Mouse (Mus musculus) lung, postnatal 25 days (tissue): ENCODE results near the gene Alk.

Experiments
- DNase-seq: peaks from one replicate; pipeline ENCODE4 v3.0.0; 2022; ENCODE audit warnings: low spot score

Gene Alk

DNA sequence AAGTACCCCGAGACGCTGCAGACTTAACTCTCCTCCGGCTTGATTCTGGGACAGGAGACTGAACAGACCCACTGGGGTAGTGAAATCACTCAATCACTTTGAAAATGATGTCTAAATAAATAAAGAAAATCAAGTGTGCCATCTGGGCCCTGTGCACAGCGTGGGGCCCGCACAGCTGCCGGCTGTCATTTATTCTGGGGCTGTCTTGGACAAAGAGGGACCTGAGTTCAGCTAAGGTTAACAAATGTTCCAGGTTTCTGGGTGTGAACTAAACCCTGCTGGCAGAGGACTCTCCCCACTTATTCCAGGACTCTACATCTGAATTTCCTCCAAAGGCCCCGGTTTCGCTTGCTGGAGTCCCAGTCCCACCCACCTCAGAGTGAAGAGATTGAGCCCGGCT lies 581.1 kb downstream of the Alk start:
- DNase-seq = peak; percentile 19

DNA sequence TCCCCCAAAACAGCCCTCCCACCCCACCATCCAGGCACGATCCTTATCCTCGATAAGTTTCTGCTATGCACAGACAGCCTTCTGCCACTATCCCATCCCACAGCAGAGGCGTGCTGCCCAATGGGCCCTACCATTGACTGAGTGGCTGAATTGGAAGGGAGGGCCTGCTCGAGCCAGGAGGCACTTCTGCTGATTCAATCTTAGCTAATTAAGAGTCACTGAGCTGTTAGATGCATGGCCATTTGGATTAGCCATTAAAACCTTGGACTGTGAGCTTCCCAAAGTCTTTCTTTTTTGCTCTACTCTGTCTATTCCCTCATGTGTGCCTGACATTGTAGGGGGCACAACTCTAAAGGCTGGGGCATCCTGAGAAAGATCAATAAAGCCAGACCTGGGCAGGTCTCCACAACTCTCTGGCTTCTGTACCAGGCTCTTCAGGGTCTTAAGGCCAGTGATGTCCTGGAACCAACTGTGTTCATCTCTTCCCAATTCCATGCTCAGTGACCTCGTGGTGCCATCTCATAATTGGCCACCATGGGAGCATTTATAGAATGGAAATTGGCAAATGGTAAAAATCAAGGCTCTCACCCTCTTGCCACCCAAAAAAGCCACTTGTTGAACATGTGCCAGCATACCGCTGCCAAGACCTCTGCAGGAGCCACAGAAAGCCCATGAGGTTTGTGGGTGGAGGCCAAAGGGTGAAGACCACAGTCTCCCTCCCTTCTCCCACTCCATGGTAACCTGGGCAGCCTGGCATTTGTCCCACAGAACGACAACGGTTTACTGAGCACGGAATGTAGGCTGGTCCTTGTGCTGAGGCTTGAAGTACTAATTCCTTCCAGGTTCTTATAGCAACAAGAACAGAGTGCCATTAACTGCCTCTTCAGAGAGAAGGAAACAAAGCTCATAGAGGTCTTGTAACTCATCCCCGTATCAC lies 582.4 kb downstream of the Alk start:
- DNase-seq = peak; percentile 16

DNA sequence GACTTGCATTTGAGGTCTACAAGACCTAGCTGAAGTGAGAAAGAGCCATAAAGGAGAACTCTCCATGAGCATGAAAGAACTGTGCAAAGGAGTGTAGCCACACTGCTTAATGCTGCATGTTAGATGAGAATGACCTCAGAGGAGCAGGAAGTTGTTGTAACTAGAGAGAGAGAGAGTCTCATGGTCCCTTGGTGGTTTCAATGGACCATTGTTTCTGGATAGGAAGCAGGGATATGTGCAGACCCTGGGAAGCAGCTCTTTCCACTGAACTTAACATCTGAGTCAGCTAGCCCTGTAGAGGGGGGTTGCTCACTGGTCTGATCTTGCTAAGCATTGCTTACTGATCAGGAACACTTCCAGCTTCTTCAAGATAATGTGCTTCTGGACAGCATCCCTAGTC lies 587.1 kb downstream of the Alk start:
- DNase-seq = no peak

DNA sequence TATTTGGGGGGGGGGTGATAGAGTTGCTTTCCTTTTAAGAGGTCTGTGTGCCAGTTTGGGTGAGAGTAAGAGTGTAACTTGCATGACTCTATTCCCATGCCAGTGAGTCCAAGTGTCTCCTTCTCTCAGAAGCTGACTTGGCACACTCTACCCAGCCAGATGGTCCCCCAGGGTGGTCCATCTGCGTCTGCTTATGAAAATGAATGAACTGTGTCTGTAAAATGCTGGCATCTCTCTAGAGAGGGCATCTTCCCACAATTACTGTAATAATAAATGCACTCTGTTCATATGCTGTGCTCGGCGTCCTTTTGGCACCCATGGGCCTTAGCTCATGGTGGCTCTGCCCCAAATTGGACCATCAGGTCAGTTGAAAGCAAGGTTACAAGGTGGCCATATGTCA lies 589.2 kb downstream of the Alk start:
- no peak for DNase-seq

DNA sequence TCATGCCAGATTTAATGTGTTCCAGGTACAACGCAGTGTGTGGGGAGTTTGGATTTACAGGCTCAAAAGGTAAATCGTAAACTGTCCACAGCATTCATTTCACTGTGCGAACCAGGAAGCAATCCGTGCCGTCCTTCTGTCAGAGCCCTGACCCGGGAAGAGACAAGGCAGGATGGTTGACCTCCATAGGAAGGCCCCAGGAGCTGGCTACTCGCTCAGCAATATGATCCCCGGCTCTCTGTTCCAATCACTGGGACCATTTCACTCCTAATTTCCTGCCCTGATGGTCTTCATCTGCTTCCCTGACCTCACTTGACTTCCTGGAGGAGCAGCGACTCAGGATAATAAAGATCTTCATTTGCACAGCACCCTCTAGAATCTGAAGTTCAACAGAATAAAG lies 591.7 kb downstream of the Alk start:
- DNase-seq = no peak

DNA sequence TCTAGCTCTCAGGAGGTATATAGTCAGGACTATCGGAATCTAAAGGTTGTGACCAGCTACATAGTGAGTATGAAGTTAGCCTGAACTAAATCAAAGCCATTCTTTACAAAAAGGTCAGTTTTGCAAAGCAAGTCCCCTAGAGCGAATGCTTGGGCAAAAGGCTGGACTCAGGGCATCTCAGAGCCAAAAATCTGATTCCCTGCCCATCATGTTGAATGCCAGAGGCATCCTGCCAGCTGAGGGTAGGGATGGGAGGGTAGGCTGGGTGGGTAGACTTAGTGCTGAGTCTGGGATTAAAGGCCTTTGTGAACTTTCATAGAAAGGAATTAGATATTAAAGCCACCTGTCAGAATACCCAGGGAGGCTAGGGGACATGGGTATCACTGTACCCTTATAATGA lies 594.6 kb downstream of the Alk start:
- DNase-seq = no peak

DNA sequence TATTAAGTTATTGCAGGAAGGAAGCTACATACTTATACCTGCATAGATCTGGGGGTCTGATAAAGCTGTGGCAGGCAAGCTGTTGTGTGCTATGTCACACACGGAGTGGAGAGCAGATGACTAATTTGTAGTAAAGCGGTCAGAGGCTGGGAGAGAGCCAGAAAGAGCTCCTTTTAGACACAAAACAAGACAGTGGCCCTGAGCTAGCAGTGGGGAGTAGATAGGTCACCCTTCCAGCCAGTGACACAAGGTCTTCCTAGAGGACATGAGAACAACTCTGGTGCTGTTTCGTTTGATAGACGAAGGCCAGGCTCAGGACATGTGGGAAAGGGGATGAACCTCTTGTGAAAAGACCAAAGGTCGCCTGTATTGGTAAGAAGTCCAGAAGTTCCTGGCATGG lies 596.0 kb downstream of the Alk start:
- DNase-seq = no peak

DNA sequence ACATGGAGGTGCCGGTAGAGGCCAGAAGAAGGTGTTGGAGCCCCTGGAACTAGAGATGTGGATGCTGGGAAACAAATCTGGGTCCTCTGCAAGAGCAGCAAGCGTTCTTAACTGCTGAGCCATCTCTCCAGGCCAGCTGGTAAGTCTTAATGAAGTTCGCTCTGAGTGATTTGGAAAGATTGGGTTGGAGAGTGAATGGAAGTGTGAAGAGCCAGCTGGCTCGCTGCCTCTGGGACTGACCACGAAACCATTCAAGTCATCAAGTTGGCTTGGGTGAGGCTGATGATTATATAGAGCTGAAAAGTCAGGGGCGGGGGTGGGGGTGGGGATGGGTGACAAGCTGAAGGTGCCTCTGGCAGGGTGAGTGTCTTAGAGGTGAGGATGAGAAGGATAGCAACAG lies 599.1 kb downstream of the Alk start:
- no peak for DNase-seq

DNA sequence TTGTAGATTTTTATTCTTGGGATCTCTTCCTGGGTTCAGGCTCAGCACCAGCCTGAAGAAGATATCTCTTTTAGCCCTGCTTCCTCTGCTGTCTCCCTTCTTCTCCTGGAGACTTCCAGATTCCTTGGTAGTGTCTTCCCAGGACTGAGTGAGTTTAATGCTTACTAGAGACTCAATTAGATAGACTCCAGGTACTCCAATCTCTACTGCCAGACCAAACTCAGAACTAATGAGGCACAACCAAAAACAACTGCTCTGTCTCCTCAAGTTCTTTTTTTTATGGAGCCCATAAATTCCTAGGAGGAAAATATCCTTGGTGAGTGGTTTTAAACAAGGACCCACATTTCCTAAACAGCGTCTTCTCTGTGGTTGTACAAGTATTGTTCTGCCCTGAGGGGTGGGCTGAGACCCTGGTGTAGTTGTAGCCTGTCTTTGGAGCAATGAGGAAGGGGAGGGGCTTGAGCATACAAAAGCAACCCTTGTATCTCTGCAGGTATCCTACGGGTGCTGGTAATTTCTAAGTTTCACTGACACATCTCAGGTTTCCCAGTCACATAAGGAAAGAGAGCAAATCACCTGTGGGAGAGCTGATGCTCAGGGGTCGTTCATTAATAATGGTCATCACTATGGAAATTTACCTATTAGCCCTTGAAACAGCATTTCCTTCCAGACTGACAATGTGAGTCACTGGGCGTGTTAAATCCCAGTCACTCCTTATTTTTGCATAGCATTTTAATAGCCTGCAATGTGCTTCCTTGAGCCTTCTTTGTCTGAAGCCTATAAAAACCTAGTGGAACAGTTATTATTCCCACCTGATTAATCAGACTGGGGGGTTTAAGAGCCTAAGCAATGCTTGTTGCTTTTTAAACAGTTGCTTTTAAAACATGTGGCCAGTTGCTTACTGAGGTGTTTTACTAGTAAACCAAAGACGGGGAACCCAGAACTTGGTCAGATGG lies 604.6 kb downstream of the Alk start:
- no peak for DNase-seq

DNA sequence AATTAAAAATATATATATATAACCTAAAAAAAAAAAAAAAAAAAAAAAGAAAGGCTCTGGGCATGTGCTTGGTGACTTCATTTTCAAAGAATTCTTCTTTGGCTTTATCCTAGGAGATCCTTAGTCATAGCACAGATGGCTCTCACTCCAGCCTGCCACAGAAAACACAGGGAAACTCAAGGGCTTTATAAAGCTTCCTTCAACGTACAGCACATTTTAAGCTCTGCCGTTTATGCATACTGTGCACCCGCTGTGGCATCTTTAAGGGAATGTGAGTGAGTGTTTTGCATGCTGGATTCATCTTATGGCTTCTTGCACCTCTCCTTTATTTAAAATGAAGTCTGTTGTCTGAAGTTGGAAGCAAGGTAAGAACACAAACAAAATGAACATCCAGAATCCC lies 606.7 kb downstream of the Alk start:
- no peak for DNase-seq

DNA sequence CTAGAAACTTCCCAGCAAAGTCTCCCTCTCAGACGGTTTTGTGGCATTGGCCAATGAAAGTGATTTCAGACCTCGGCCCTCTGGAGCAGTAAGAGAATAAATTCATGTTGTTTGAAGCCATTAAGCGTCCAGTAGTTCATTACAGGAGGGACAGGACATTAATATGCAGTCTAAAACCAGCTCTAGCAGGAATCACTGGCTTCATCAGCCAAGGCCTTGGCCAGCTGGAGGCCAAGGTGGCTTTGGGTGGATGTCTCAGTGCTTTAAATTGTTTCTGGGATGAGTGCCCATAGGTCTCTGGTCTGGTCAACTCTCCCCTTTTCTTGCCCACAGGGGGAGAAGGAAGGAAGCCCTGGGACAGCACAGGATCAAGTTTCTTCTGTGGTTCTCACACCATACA lies 608.9 kb downstream of the Alk start:
- DNase-seq = no peak

DNA sequence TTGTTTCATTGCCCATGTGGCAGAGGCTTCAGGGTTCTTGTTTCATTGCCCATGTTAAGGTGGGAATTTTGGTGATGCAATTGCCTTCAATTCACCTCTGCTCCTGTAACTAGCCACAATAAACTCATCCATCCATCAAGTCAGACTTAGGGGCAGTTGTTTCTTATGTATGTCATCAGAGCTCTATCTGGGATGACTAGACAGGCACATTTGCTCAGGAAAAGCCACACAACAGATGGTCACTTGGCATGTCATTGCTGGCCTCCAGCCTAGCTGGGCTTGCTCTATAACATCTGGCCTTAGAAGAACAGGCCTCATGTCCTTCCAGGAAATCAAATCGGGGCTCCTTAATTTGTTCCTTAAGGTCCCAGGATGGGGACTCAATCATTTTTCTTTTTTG lies 610.3 kb downstream of the Alk start:
- no peak for DNase-seq

DNA sequence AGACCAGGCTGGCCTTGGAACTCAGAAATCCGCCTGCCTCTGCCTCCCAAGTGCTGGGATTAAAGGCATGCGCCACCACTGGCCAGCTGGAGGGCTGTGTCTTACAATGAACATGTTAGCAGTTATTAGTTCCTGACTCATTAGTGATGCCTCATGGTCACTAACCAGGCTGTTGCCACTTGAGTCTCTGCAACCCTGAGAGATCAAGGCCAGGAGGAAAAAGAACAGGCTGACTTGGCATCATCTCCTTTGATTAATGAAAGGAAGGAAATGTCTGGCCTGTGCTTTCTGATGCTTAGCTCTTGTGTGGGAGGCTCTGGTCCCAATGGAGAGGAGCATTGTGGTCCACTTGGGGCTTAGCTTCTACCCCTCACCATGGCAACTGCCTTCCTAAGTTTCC lies 611.4 kb downstream of the Alk start:
- DNase-seq = no peak

DNA sequence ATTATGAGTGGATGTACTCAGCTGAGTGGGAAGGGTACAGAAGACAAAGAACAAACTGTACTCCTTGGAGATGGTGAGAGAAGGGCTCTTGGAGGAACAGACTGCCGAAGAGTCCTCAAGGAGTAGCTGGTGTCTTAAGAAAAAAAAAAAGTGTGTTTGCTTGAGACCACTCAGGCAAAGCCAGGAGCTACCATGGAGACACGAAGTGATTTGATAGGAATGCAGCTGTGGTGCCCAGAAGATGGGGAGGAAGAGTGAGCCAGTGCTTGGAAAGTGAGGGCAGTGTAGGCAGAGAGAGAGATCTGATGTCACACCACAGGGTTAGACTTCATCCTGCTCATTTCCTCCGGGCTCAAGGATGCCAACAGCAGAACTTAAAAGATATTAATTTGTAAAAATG lies 613.2 kb downstream of the Alk start:
- no peak for DNase-seq

DNA sequence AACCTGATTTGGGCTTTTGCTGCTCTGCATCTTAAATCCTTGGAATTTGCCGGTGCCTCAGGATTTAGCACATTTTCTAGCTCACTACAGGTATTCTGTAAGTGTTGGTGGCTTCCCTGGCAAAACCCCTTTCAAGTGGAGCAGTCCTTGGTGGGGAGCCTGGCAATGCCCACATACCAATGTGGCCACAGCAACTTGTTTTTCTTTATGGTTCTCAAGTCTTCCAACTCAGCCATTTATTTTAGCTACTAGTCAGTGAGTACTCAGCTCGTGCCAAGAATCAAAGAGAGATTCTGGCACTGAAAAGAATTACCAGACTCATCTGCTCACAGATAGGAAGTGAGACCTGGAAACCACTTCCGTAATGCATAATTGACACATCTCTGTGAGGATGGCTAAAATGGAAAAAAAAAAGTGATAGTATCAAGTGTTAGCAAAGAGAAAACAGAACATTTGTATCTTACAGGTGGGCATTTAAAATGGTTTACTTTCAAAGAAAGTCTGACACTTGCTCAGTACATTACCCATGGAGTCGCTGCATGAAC lies 614.2 kb downstream of the Alk start:
- no peak for DNase-seq

DNA sequence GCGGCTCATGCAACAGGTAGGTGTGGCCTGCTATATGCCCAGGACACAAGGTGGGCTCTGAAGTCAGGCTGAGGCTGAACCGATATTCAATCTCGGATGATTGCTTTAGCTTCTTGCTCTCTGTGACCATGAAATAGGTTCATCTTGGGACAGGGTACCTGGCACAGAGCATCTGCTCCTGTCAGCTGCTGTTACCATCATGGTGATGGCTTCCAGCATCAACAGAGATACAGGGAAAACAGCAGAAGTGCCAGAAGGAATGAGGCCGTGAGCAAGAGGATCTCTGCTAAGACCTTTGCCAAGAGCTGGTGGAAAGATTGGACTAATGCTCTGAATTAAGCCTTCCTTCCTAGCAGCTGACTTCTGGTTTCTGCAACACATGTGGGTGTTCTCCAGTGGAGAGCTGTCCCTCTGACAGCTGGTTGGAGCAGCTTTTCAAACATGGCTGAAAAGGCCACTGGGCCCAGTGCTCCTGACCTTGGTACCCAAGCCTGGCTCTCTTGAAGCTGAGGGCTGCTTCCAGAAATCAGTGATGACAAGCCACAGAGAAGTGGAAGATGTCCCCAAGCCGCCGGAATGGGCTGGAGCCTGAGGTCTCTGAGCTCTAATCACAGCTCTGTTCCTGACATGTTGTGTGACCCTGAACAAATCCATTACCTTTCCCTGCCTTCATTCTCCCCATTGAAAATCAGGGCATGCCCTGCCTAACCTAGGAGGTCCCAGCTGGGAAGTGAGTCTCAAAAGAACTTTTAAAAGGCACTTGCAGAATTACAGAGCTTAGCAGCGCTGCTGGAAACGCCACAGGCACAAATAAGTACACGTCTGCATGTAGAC lies 615.5 kb downstream of the Alk start:
- no peak for DNase-seq

DNA sequence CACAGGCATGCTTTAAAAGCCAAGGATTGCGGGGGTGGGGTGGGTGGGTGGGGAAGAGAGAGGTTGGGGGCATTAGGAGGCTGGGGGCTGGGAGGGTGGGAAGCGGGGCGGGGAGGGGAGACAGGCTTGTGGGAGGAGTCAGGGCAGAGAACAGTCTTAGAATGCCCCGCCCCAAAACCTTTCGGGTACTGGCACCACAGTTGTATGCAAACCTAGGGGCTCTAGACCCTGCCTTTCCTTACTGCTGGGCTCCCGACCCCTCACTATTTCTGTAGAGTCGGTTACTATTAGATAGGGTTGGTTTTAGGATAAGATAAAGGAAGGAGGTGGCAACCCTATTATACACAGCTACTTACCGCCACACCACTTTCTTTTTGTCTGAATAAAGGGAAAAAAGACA lies 617.4 kb downstream of the Alk start:
- no peak for DNase-seq

DNA sequence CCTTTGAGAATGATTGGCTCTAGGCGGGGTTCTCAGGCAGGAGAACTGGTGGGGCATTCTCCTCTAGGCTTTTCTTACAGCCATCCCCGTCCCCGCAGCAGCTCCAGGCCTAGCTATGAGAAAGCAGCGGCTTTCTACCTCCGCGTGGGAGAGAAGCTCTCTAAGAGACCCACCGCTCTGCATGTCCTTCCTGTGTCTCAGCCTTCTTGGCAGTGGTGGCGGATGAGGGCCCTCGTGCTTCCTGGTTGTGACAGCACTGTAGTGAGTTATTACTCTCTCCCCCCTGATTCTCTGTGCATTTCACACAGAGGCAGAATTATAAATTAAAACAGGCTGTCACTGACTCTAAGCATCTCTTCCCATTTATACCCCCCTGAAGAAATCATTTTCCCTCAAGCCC lies 618.0 kb downstream of the Alk start:
- DNase-seq = no peak

DNA sequence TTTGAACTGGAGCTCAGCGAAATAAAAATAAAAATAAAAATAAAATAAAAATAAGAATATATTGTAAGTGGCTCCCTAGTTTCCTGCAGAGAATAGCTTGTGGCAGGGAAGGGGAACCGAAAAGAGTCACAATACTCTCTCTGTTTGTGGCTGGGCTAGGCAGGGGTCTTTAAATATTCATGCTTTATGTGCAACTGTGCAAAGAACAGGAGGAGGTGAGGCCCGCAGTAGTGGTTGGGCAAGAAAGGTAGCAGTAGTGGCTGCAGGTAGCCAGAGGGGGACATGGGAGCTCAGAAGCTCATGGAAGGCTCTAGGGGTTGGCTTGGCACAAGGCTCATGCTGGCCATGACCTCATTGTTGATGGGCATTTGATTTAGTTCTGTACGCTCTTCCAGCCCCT lies 623.2 kb downstream of the Alk start:
- DNase-seq = no peak

DNA sequence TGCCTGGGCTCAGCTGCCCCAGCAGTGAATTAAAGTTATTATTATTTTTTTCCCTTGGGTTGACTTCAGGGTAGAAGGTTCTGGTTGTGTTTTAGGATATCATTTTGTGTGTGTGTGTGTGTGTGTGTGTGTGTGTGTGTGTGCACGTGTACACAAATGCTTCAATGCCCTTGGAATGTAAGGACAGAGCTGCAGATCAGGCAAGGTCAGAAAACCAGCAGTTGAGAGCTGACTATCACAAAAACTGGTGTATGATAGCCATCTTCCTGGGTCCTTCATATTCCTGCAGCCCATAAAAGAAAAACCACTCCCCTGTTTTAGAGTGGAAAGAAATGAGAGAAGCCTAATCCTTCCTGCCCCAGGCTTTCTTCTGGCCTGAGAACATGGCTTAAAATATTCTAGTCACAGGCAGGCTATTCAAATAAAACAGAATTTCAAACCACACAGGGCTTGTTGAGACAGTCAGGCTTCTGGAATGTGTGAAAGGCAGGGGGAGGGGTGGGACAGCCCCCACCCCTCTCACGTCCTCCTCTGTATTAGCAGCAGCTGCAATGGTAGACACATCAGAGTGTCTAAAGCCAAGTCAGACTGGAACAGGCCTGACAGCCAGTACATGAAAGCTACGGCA lies 623.8 kb downstream of the Alk start:
- no peak for DNase-seq

DNA sequence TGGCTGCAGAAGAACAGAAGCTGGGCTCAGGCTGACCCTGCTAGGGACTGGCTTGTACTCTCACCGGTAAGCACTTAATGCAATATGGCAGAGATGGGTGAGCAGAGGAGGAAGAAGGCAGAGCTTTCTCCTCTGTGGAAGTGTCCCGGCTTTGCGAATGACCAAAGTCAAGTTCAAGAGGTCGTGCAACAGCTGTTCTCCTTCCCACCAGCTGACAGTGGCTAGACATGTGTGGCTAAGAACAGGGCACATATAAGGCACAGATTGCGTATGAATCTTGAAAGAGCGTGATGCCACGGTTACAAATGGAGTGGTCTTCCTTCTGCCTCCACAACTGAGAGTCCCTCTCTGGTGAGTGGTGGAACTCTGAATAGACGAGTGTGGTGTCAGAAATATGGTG lies 625.3 kb downstream of the Alk start:
- no peak for DNase-seq
